Comparison of ENCODE assay signal across 17 mouse cellular contexts in the genomic region with DNA sequence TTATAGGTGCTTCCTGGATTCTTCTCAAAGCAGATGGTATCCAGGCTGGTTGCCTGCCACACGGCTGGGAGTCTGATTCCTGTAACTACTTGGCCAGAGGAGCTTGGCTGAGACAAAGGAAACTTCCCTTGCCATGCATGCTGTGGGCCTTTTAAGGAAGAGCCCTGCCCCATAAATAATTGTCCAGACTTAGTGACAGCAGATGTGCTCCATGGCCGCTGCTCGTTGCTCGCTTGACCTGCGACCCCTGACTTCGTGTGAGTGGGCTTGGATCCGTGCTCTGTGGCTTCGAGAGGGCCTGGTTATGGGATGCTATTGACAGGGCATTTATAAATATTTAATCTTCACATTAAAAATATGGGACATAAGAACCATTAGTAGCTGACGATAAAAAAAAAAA.
"Had no signal": no experiment of that assay in that cellular context is flagged by ENCODE, and none has a peak within 500 bp of the region (broad histone marks: within the 10 kb centered on the region; RNA-seq: fewer than 3 reads in every experiment).

No protein-coding gene starts in this region.

- H3K36me3 ChIP-seq: kidney, embryonic 15.5 days; limb, embryonic 12.5 days; liver, embryonic 13.5 days; lung, embryonic 15.5 days had no signal

- ATAC-seq: intestine, embryonic 16.5 days; liver, postnatal 0 days had no signal

- DNase-seq: kidney, adult 2 months; kidney, postnatal 14 days; liver; liver, embryonic 13.5 days; liver, postnatal 0 days; lung, postnatal 14 days; midbrain, embryonic 14.5 days; right cerebral cortex, adult 18-20 months; right cerebral cortex, postnatal 25 days; thymus, adult 18-20 months; thymus, postnatal 14 days had no signal

- H3K9me3 ChIP-seq: lung, embryonic 15.5 days had no signal

- H3K4me2 ChIP-seq: kidney, embryonic 15.5 days; limb, embryonic 12.5 days; liver, embryonic 13.5 days; lung, embryonic 15.5 days had no signal

- H3K27ac ChIP-seq: kidney, embryonic 15.5 days; limb, embryonic 12.5 days; liver, embryonic 13.5 days; lung, embryonic 15.5 days; macrophage had no signal

- H3K27me3 ChIP-seq: liver, embryonic 13.5 days; lung, embryonic 15.5 days; megakaryocyte, embryonic 14.5 days had no signal

- H3K4me3 ChIP-seq: kidney, embryonic 15.5 days; limb, embryonic 12.5 days; liver, embryonic 13.5 days; lung, embryonic 15.5 days; megakaryocyte, embryonic 14.5 days had no signal

- H3K9ac ChIP-seq: kidney, embryonic 15.5 days; limb, embryonic 12.5 days; liver, embryonic 13.5 days; liver, postnatal 0 days; lung, embryonic 15.5 days had no signal

- H3K4me1 ChIP-seq: kidney, embryonic 15.5 days; limb, embryonic 12.5 days; liver, embryonic 13.5 days; lung, embryonic 15.5 days; megakaryocyte, embryonic 14.5 days had no signal
